Mouse (Mus musculus): Measurements from ENCODE around the gene Fam117b. TPM values are rescaled to one million over a fixed set of nuclear protein-coding genes. Genes with fewer than 3 reads are reported as not detected.

Fam117b gene
- total RNA-seq, 2 experiments from 2014 or later, result 15.8 to 26.9 TPM

DNA sequence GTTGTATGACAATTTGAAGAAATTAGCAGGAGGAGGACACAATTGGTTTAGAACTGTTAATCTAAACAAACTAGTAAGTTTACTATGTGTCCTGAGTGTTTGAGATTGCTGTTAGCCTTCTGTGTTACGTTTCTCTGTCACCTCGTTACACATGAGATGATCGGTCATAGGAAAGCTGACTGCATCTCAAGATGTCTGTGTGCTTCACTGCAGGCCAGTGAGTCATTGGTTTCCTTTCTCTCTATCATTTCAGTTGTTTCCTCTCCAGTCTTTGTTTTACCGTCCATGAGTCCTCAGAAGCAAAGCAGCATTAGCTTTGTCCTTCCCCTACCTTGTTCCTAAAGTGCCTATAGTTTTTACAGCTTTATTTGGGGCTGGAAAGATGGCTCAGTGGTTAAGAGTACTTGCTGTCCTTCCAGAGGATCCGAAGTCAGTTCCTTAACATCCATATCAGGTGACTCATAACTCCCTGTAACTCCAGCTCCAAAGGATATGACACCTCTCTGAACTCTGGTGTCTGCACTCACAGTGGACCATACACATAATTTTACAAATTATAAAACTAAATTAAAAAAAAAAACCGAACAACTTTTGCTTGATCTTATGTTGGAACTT is 53.5 kb downstream of the Fam117b start:
- intact Hi-C loops (cut with DNase I), result loop anchor here (5.0 kb wide), 1 partner anchor 49 kb away; no protein-coding TSS in a partner anchor

DNA sequence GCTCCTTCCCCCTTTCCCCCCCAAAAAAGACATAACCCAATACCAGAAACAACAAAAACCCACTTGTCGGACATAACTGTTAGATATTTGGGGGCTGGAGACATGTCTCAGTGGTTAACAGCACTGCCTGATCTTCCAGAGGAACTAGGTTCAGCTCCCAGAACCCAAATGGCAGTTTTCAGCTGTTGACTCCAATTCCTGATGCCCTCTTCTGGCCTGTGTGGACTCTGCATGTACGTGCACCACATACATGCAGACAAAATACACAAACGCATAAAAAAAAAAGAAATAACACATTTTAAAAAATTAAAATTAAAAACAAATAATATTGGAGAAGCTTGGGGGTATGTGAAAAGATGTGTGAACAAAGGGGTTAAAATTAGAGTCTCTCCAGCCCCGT is 54.5 kb downstream of the Fam117b start:
- intact Hi-C loops (cut with DNase I), result loop anchor here (1.0 to 5.0 kb wide), 2 partner anchors 50 to 83 kb away; no protein-coding TSS in a partner anchor
- peak; percentile 36 to 43 for DNase-seq

More for the DNA sequence above, 53.5 kb downstream of the Fam117b start:
- no peak for DNase-seq

DNA sequence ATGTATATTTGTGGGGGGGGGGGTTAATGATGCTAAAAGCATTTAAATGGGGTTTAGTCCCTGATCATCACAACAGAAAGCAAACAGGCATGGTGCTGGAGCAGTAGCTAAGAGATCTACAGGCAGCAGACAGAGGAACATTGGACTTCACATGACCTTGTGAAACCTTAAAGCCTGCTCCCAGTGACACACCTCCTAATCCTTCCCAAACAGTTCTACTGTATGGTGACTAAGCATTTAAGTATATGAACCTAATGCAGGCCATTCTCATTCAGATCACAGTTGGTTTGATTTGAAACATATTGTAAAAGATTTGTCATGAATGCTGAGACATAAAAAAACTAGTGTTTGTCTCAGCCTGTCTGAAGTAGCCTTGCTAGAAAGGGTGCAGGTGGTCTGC is 73.8 kb downstream of the Fam117b start:
- intact Hi-C loops (cut with DNase I), result no loop called here
- no peak for DNase-seq

DNA sequence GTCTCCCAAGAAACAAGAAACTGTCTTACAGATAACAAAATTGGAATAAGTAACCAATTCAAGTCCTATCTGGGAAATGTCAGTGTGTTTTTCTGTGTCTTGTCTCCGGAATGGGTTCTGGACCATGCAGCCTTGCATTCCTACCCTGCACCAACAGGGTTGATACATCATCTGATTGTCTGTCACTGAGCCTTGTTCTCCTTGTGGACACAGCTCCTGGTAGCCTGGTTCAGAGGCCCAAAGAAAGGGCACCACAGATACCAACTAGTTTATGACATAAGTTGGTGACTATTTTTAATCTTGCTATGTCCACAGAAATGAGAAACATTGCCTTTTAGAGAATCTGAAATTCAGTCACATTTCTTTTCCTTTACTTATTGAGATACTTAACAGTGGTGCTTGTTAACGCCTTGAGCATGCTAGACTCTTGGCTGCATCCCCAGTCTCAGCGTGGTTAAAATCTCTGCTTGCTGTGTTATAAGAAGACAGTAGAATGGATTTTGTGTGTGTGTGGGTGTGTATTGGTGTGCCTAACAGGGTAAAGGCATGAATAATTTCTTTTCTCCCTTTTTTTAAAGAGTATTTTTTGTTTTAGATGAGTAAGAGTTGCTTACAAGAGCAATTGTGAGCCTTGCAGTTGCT is 74.7 kb downstream of the Fam117b start:
- DNase-seq, result no peak
- intact Hi-C loops (cut with DNase I), result no loop called here

DNA sequence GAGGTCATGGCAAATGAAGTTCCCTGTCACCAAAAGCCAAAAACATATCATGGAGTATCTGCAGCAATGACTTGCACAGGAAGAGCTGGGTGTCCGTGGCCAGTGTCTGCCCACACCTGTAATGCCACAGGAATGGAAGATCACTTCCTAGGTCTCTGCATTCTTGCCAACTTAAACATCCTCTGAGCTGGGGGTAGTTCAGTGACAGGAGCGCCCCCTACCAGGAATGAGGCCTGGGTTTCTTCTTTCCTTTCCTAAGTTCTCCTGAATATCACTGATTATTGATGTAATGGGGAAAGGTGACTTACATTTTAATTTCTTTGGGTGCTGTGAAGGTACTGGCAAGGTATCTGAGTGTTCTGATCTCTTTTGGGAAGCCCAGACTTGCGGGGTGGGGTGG is 82.8 kb downstream of the Fam117b start:
- no peak for DNase-seq
- intact Hi-C loops (cut with DNase I), result no loop called here

DNA sequence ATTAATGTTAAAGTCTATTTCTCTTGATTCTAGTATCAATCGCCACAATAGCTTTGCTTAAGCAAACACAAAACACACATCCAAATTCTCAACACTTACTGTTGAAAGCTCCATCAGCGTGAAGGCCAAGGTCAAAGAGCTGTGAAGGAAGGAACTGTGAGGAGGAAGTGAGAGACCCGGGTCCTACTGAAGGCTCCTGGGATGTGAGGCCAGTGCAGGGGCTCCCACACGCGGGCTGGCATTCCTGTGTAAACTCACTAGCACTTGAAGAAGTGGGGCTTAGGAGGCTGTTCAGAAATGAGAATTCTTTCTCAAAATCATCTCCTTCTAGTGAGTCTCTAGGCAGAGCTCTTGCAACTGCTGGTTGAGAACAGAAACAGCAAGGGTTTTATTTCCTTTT is 84.5 kb downstream of the Fam117b start:
- intact Hi-C loops (cut with DNase I), result no loop called here
- DNase-seq, result no peak

DNA sequence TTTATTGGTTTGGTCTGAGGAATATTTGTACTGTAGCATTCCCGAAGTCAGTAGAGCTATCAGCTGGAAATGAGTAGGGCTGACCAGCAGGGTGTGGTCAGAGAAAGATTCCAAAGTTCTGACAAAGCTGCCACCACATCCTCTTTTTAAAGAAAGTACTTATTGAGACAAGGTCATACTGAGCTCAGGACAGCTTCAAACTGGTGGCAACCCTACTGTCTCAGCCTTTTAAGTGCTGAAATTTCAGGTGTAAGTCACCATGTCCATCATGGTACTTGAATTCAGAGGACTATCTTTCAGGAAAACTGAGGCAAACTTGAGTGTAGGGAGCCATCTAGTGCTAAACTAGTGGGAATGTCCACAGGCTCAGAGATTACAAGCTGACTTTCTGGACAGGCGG is 87.5 kb downstream of the Fam117b start:
- DNase-seq, result peak; percentile 39 to 42
- intact Hi-C loops (cut with DNase I), result loop anchor here (1.0 to 2.0 kb wide), 2 partner anchors 114 to 298 kb away; no protein-coding TSS in a partner anchor

DNA sequence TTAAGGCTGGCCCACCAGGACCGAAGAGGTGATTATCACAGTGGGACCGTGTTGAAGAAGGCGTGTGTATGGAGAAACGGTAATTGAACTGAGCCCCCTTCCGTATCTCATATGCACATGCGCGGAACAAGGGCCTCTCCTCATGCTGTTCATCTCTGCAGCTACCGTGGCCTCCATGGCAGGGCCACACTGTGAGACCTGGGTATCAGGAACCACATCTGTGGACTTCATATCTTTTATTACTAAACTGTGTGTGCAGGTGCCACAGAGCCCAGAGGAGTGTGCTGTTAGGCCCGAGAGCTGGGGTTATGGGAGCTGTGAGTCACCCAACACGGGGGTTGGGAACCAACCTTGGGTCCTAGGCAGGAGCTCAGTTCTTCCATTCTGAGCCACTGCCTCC is 94.5 kb downstream of the Fam117b start:
- intact Hi-C loops (cut with DNase I), result no loop called here
- DNase-seq, result no peak

DNA sequence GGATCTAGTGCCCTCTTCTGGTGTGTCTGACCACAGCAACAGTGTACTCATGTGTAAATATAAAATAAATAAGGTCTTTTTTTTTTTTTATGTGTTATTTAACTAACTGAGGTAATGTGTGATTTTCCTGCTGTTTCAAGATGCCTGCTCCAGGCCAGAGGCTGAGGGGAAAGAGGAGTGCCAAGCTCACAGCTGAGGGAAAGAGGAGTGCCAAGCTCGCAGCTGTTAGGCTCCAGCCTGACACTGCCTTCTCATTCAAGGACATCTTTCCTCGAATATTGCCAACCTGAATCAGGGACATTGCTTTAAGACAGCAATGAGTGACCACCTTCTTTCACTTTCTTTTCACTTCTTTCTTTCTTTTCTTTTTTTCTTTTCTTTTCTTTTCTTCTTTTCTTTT is 95.9 kb downstream of the Fam117b start:
- intact Hi-C loops (cut with DNase I), result no loop called here
- DNase-seq, result peak; percentile 36 to 48

DNA sequence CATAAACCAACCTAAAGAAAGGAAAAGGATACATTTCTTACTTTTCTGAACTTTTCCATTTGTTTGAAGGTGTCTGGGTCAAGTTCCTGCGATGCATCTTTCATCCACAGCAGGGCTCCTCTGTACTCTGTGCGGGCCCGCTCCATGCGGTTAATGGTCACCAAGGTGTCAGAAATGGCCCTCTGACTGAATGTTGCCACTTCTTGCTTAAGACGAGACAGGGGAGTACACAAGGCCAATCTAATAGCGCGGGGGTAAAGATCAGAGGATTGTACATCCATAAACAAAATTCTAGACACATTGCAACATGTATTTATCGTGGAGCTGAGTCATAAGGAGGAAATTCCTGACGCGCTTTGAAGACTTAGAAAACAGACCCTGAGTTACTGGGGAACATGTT is 101.0 kb downstream of the Fam117b start:
- no peak for DNase-seq
- intact Hi-C loops (cut with DNase I), result no loop called here

DNA sequence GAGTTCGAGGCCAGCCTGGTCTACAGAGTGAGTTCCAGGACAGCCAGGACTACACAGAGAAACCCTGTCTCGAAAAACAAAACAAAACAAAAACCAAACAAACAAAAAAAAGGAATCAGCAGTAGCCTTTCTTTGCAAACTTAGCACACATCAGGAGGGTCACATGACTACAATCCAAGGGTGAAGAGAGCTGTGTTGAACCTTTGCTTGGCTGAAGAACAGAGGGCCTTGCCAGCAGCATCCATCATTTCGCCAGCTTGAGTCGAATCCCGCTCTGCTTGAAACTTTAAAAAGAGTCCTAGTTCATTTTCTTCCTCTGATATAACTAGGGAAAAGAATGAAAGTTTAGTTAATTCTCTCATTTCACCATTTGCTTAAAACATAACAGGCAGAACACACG is 102.7 kb downstream of the Fam117b start:
- DNase-seq, result no peak
- intact Hi-C loops (cut with DNase I), result no loop called here

DNA sequence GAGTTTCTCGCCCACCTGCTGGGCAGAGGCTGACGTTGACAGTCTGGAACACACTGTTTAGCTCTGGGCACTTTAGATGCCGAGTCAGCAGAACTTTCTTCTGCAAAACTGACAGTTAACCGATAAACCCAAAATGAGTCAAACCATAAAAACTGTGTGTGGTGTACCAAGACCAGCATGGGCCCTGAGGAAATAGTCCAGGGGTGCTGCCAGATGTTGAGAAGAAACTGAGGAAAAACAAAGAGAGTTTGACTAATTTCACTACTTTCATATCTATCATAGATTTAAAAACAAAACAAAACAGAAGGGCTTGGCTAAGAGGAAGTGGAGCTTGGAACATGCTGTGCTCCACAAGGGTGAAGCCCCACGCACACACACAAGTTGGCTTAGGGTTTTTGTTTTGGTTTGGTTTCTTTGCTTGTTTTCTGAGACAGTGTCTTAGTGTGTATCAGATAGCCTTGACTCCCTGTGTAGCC is 103.4 kb downstream of the Fam117b start:
- intact Hi-C loops (cut with DNase I), result no loop called here
- peak; percentile 11 to 13 for DNase-seq

DNA sequence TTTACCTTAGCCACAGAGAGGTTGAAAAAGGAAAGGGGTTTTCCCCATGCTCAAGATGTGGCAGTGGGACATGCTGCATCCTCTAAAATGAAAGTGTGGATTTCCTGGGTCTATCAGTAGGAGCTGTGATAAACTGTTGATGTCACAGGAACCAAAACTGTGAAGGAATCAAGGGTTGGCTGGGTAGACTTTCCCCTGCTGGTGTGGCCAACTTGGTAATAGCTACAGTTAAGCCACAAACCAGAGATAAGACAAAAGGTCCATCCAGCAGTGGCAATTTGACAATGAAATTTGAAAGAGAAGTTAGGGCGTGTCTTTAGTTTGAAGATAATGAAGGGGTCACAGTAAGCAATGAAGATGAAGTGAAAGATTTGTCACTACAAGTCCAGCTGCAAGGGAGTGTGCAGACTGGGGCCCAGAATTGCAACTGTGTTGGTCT is 104.2 kb downstream of the Fam117b start:
- no peak for DNase-seq
- intact Hi-C loops (cut with DNase I), result no loop called here

Other genes starting within 250 kb of the Fam117b start
- 10 to 100 TPM; 62.5 to 73.8 TPM for gene Sumo1, start 242.2 kb upstream of the Fam117b start, total RNA-seq (2021)
- gene Nop58, start 228.0 kb upstream of the Fam117b start, total RNA-seq (2021), result 10 to 100 TPM; 53.8 to 59.4 TPM
- gene Bmpr2, start 149.6 kb upstream of the Fam117b start, total RNA-seq (2021), result 10 to 100 TPM; 51.1 to 52.2 TPM
- gene Ica1l, start 130.2 kb downstream of the Fam117b start, total RNA-seq (2021), result 1 to 10 TPM in 1 of 2 experiments, under 1 TPM in 1; 0.72 to 1.4 TPM
- gene Carf, start 185.2 kb downstream of the Fam117b start, total RNA-seq (2021), result 1 to 10 TPM; 7.4 to 9.3 TPM
- gene Wdr12, start 185.6 kb downstream of the Fam117b start, total RNA-seq (2021), result 10 to 100 TPM; 11.2 to 11.9 TPM

Data from heart, postnatal 10 days (tissue).